Mouse (Mus musculus) heart, adult 2 months (tissue): ENCODE results near the gene Mipep.

ENCODE experiments used
- CTCF ChIP-seq: fragments of 200-600 bp; IDR thresholded peaks from 2 replicates; pipeline ENCODE4 v1.8.1; 2022; ENCODE audit warnings: antibody characterized with exemption, mild to moderate bottlenecking, moderate library complexity
- EP300 ChIP-seq: fragments of 200-500 bp; IDR thresholded peaks from 2 replicates; pipeline ENCODE4 v1.6.1; 2011; ENCODE audit warnings: low read depth, low read length, control low read depth; ENCODE audit not compliant: insufficient read depth
- POLR2A ChIP-seq: fragments of 200-500 bp; IDR thresholded peaks from 2 replicates; pipeline ENCODE4 v1.6.1; 2011; ENCODE audit warnings: mild to moderate bottlenecking, low read depth, low read length, control low read depth; ENCODE audit not compliant: insufficient read depth

GRCm38 (mm10) chr14:60910506-60911444 is 126.4 kb downstream of the Mipep start:
- TF ChIP-seq POLR2A (no peak), EP300 (no peak), CTCF (no peak)
